Mouse (Mus musculus) liver, adult 2 months (tissue): Measurements from ENCODE around the gene Rmdn3.

Experiments
- CTCF ChIP-seq: fragments of 200-500 bp; IDR thresholded peaks from 2 replicates; pipeline ENCODE4 v1.5.1; 2011; ENCODE audit warnings: low read depth, low read length, control low read depth
- POLR2A ChIP-seq: fragments of 200-500 bp; IDR thresholded peaks from 2 replicates; pipeline ENCODE4 v1.6.1; 2011; ENCODE audit warnings: low read length, control low read depth; ENCODE audit not compliant: insufficient read depth; ENCODE audit errors: extremely low read depth

DNA sequence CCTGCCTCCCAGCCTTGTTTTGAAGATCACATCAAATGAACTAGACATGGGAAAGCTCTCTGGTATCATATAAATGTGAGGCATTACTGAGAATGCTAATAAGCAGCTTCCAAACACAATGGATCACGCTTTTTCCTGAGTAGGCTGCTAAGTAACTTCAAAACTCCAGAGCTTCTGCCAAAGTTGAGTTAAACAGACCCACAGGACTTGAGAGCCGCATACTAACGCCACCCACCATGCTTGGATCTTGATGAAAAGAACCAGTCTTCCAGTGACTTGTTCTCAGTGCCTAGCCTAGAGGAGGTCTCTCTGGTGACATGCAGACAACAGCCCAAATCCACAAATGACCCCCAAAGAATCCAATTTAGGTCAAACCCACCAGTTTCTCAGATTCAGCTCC is 42.1 kb upstream of the Rmdn3 start:
- TF ChIP-seq POLR2A (no peak), CTCF (no peak)
